Mouse (Mus musculus): Measurements from ENCODE around the gene Insrr. TPM values are rescaled to one million over a fixed set of nuclear protein-coding genes. Genes with fewer than 3 reads are reported as not detected.

Gene Insrr
- polyA plus RNA-seq, 1 experiment = 0.58 TPM

DNA sequence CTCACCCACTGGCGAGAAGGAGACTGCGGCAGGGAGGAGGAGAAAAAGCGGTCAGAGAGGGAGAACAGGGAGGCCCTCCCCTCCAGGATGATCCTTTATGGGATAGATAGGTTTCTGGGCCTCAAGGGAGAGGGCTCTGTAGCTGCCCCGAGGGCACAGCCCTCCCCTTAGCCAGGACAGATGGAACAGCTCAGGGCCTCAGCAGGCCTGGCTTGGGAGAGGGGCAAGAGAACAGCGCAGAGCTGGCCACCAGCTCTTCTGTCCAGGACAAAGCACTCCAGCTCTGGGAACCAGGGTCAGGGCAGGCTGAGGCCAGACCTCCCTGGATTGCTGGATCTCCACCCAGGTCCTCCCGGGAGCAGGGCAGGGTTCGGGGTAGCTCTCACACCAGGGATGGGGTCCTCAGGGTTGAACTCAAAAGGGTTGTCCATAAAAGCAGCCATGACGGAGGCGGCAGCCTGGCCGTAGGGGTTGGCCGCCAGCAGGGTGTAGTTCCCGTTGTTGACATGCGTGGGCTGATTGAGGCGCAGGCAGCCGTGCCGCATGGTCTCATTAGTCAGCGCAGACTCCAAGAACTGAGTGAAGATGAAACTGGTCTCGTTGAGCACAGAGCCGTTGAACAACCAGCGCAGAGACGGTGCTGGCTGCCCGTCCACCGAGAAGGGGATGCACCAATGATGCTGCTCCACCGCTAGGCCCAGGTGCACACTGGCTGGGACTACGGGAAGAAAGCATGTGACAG, 13.3 kb upstream of the Insrr start:
- no peak for DNase-seq
- Histone ChIP-seq H3K27me3 (ENCODE audit: control insufficient read depth, insufficient read depth, low read length) (no peaks in the 10 kb centered on the region), H3K36me3 (ENCODE audit: control insufficient read depth, insufficient read depth, low read length) (no peaks in the 10 kb centered on the region), H3K4me3 (ENCODE audit: control insufficient read depth, insufficient read depth, low read length) (no peak overlapping the region), H3K27ac (ENCODE audit: control insufficient read depth, insufficient read depth, low read length) (no peak overlapping the region), H3K4me1 (replicated peaks; ENCODE audit: control insufficient read depth, insufficient read depth, low read length) (no peaks in the 10 kb centered on the region)
- TF ChIP-seq CTCF (IDR thresholded peaks at IDR 0.05; ENCODE audit: borderline replicate concordance, control insufficient read depth, extremely low read depth, insufficient read depth, low read length, poor library complexity) (no peak), POLR2A (IDR thresholded peaks at IDR 0.05; ENCODE audit: control insufficient read depth, extremely low read depth, insufficient read depth, low read length, poor library complexity) (no peak)
- 91% methylated on average over 25 of the region's 25 CpGs for WGBS

- H3K27ac ChIP-seq (ENCODE audit: control insufficient read depth, insufficient read depth, low read length) = no peak overlapping the region
- TF ChIP-seq CTCF (IDR thresholded peaks at IDR 0.05; ENCODE audit: borderline replicate concordance, control insufficient read depth, extremely low read depth, insufficient read depth, low read length, poor library complexity) (no peak), POLR2A (IDR thresholded peaks at IDR 0.05; ENCODE audit: control insufficient read depth, extremely low read depth, insufficient read depth, low read length, poor library complexity) (no peak)
- no peak for DNase-seq
- 66% methylated on average over 5 of the region's 5 CpGs for WGBS
- no peaks in the 10 kb centered on the region for H3K4me1 ChIP-seq (replicated peaks; ENCODE audit: control insufficient read depth, insufficient read depth, low read length)
- H3K4me3 ChIP-seq (ENCODE audit: control insufficient read depth, insufficient read depth, low read length) = no peak overlapping the region
- H3K27me3 ChIP-seq (ENCODE audit: control insufficient read depth, insufficient read depth, low read length) = no peaks in the 10 kb centered on the region
- H3K36me3 ChIP-seq (ENCODE audit: control insufficient read depth, insufficient read depth, low read length) = no peaks in the 10 kb centered on the region
These were observed 11.6 kb upstream of the Insrr start for GRCm38 (mm10) chr3:87785156-87785555.

- Histone ChIP-seq H3K36me3 (ENCODE audit: control insufficient read depth, insufficient read depth, low read length) (no peaks in the 10 kb centered on the region), H3K27ac (ENCODE audit: control insufficient read depth, insufficient read depth, low read length) (no peak overlapping the region), H3K4me3 (ENCODE audit: control insufficient read depth, insufficient read depth, low read length) (no peak overlapping the region), H3K4me1 (replicated peaks; ENCODE audit: control insufficient read depth, insufficient read depth, low read length) (no peaks in the 10 kb centered on the region), H3K27me3 (ENCODE audit: control insufficient read depth, insufficient read depth, low read length) (no peaks in the 10 kb centered on the region)
- TF ChIP-seq POLR2A (IDR thresholded peaks at IDR 0.05; ENCODE audit: control insufficient read depth, extremely low read depth, insufficient read depth, low read length, poor library complexity) (no peak), CTCF (IDR thresholded peaks at IDR 0.05; ENCODE audit: borderline replicate concordance, control insufficient read depth, extremely low read depth, insufficient read depth, low read length, poor library complexity) (no peak)
- DNase-seq = no peak
- 85% methylated on average over 6 of the region's 6 CpGs for WGBS
These were observed 11.0 kb upstream of the Insrr start for GRCm38 (mm10) chr3:87785626-87786214.

- peaks cover 4% of the 10 kb centered on the region; the same call in 1 of the 2 replicates for H3K27me3 ChIP-seq (ENCODE audit: control insufficient read depth, insufficient read depth, low read length)
- no peaks in the 10 kb centered on the region for H3K36me3 ChIP-seq (ENCODE audit: control insufficient read depth, insufficient read depth, low read length)
- no peak for TF ChIP-seq POLR2A (IDR thresholded peaks at IDR 0.05; ENCODE audit: control insufficient read depth, extremely low read depth, insufficient read depth, low read length, poor library complexity)
- no peak for TF ChIP-seq CTCF (IDR thresholded peaks at IDR 0.05; ENCODE audit: borderline replicate concordance, control insufficient read depth, extremely low read depth, insufficient read depth, low read length, poor library complexity)
- H3K4me1 ChIP-seq (replicated peaks; ENCODE audit: control insufficient read depth, insufficient read depth, low read length) = no peaks in the 10 kb centered on the region
- 86% methylated on average over 1 of the region's 1 CpGs for WGBS
- no peak for DNase-seq
- no peak overlapping the region for H3K4me3 ChIP-seq (ENCODE audit: control insufficient read depth, insufficient read depth, low read length)
- no peak overlapping the region for H3K27ac ChIP-seq (ENCODE audit: control insufficient read depth, insufficient read depth, low read length)
These were observed 7.5 kb upstream of the Insrr start for GRCm38 (mm10) chr3:87789248-87789647.

- no peaks in the 10 kb centered on the region for H3K4me1 ChIP-seq (replicated peaks; ENCODE audit: control insufficient read depth, insufficient read depth, low read length)
- no peaks in the 10 kb centered on the region for H3K36me3 ChIP-seq (ENCODE audit: control insufficient read depth, insufficient read depth, low read length)
- H3K4me3 ChIP-seq (ENCODE audit: control insufficient read depth, insufficient read depth, low read length) = no peak overlapping the region
- TF ChIP-seq POLR2A (IDR thresholded peaks at IDR 0.05; ENCODE audit: control insufficient read depth, extremely low read depth, insufficient read depth, low read length, poor library complexity) (no peak), CTCF (IDR thresholded peaks at IDR 0.05; ENCODE audit: borderline replicate concordance, control insufficient read depth, extremely low read depth, insufficient read depth, low read length, poor library complexity) (no peak)
- H3K27me3 ChIP-seq (ENCODE audit: control insufficient read depth, insufficient read depth, low read length) = peaks cover 4% of the 10 kb centered on the region; the same call in 1 of the 2 replicates
- DNase-seq = no peak
- 58% methylated on average over 5 of the region's 5 CpGs for WGBS
- H3K27ac ChIP-seq (ENCODE audit: control insufficient read depth, insufficient read depth, low read length) = no peak overlapping the region
These were observed 7.0 kb upstream of the Insrr start for GRCm38 (mm10) chr3:87789768-87790167.

- no peak within 1 kb of the TSS for H3K4me3 ChIP-seq (ENCODE audit: control insufficient read depth, insufficient read depth, low read length)
- no peaks in the 10 kb centered on the region for H3K36me3 ChIP-seq (ENCODE audit: control insufficient read depth, insufficient read depth, low read length)
- H3K27ac ChIP-seq (ENCODE audit: control insufficient read depth, insufficient read depth, low read length) = no peak within 1 kb of the TSS
- no peak for DNase-seq
- H3K4me1 ChIP-seq (replicated peaks; ENCODE audit: control insufficient read depth, insufficient read depth, low read length) = no peaks in the 10 kb centered on the region
- TF ChIP-seq CTCF (IDR thresholded peaks at IDR 0.05; ENCODE audit: borderline replicate concordance, control insufficient read depth, extremely low read depth, insufficient read depth, low read length, poor library complexity) = no peak
- TF ChIP-seq POLR2A (IDR thresholded peaks at IDR 0.05; ENCODE audit: control insufficient read depth, extremely low read depth, insufficient read depth, low read length, poor library complexity) = no peak
- peaks cover 28% of the 10 kb centered on the region; the same call in 1 of the 2 replicates for H3K27me3 ChIP-seq (ENCODE audit: control insufficient read depth, insufficient read depth, low read length)
- WGBS = 3% methylated on average over 43 of the region's 47 CpGs
These were observed 1.8 kb upstream of the Insrr start, which contains the start of gene Ntrk1 for GRCm38 (mm10) chr3:87794922-87795325. TSS of gene Ntrk1 (minus strand) at chr3:87795162.
